Mouse (Mus musculus) right cerebral cortex, postnatal 14 days (tissue): ENCODE data around the gene Gm17428.
A peak's percentile ranks its signal among the peaks of the same experiment; 100 is the strongest.

Experiments
- DNase-seq: peaks from one replicate; pipeline ENCODE4 v3.0.0; 2022

Gene Gm17428

GRCm38 (mm10) chr14:55014991-55015766 is 38.4 kb downstream of the Gm17428 start, which contains the start of gene Ngdn:
Ngdn (plus strand) TSS chr14:55015454.
- DNase-seq = peak; percentile 97

- DNase-seq = no peak
These were observed 39.0 kb downstream of the Gm17428 start for GRCm38 (mm10) chr14:55015767-55016111.

GRCm38 (mm10) chr14:55016876-55017275 is 40.1 kb downstream of the Gm17428 start:
- no peak for DNase-seq

- DNase-seq = no peak
These were observed 43.7 kb downstream of the Gm17428 start for GRCm38 (mm10) chr14:55020394-55020793.

GRCm38 (mm10) chr14:55023011-55023410 is 46.3 kb downstream of the Gm17428 start:
- no peak for DNase-seq

- DNase-seq = peak; percentile 69
These were observed 47.5 kb downstream of the Gm17428 start for GRCm38 (mm10) chr14:55024236-55024635.

GRCm38 (mm10) chr14:55025527-55025926 is 48.8 kb downstream of the Gm17428 start:
- DNase-seq = no peak
